Mouse (Mus musculus): ENCODE measurements around the gene Olfr895. TPM values are rescaled to one million over a fixed set of nuclear protein-coding genes. Genes with fewer than 3 reads are reported as not detected.

Gene Olfr895
- polyA plus RNA-seq (2016; fragmentation: Nextera tagmentation; extraction: Ambion mirVana): not detected in 2 replicates

DNA sequence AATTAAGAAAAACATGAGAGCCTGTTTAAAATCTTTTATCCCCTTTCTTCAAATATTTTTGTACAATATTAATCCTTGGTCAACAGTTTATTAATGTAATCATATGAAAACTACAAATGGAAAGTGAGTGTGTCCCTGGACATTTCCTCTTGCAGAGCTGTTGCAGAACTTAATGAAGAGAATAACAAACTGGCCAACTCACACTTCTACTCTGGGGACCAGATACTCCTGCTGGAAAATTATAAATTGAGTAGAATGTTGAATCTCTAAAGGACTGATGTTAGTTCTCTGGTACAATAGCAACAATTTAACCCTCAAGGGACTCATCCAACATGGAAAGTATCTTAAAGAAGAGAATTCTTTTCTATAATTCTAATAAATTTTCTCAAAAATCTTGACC is at the start of gene Olfr895:
Gene Olfr895 (plus strand): TSS at position 301 of the 400 bp plus-strand sequence.
- Histone ChIP-seq H3K36me3 (no peaks in the 10 kb centered on the region), H3K4me2 (no peak within 1 kb of the TSS), H3K27ac (no peak within 1 kb of the TSS), H3K9ac (replicated peaks) (no peak within 1 kb of the TSS), H3K4me1 (replicated peaks) (no peaks in the 10 kb centered on the region), H3K9me3 (no peaks in the 10 kb centered on the region), H3K27me3 (no peaks in the 10 kb centered on the region), H3K4me3 (replicated peaks) (no peak within 1 kb of the TSS)
- no peak for ATAC-seq (ENCODE audit: insufficient number of reproducible peaks, insufficient read depth, low FRiP score, low TSS enrichment, low read depth)

DNA sequence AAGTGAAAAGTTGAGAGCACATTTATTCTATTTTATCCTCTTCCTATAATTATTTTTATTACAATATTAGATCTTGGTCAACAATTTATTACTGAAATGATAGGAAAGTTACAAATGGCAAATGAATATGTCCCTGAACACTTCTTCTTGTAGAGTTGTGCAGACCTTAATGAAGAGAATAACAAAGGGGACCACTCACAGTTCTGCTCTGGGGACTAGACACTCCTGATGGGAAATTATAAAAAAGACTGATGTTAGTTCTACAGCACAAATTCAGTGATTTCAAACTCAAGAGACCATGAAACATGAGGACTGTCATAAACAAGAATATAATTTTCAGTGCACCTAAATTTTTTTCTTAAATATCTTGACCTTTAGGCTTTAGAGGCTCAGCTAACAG is 15.2 kb upstream of the Olfr895 start, which contains the start of gene Olfr143:
Gene Olfr143 (plus strand): TSS at position 301 of the 400 bp plus-strand sequence.
- no peak within 1 kb of the TSS for H3K27ac ChIP-seq
- no peak within 1 kb of the TSS for H3K4me2 ChIP-seq
- H3K9ac ChIP-seq (replicated peaks): no peak within 1 kb of the TSS
- ATAC-seq (ENCODE audit: insufficient number of reproducible peaks, insufficient read depth, low FRiP score, low TSS enrichment, low read depth): no peak
- no peaks in the 10 kb centered on the region for H3K9me3 ChIP-seq
- H3K4me3 ChIP-seq (replicated peaks): no peak within 1 kb of the TSS
- no peaks in the 10 kb centered on the region for H3K36me3 ChIP-seq
- no peaks in the 10 kb centered on the region for H3K4me1 ChIP-seq (replicated peaks)
- no peaks in the 10 kb centered on the region for H3K27me3 ChIP-seq

DNA sequence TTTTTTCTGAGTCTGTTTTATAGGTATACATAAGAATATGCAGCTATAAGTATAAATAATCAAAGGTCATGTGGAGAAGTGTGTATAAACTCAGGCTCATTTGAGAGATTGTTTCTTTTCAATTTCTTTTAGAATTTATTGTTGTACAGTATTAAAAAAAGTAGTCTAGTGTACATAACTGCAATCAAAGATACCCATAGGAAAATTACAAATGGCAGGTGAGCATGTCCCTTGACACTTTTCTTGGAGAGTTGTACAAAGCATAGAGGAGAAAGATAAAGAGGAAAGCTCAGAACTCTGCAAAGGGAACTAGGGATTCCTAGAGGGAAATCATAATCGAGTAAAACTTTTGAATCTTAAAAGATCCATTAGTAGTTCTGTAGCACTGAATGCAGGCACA is 23.2 kb downstream of the Olfr895 start, which contains the start of gene Olfr896-ps1:
Gene Olfr896-ps1 (plus strand): TSS at position 301 of the 400 bp plus-strand sequence.
- no peaks in the 10 kb centered on the region for H3K36me3 ChIP-seq
- no peak within 1 kb of the TSS for H3K4me3 ChIP-seq (replicated peaks)
- H3K4me1 ChIP-seq (replicated peaks): no peaks in the 10 kb centered on the region
- 90% methylated on average over 1 of the region's 1 CpGs for WGBS
- no peak within 1 kb of the TSS for H3K27ac ChIP-seq
- no peak within 1 kb of the TSS for H3K9ac ChIP-seq (replicated peaks)
- H3K9me3 ChIP-seq: no peaks in the 10 kb centered on the region
- H3K4me2 ChIP-seq: no peak within 1 kb of the TSS
- ATAC-seq (ENCODE audit: insufficient number of reproducible peaks, insufficient read depth, low FRiP score, low TSS enrichment, low read depth): no peak
- H3K27me3 ChIP-seq: no peaks in the 10 kb centered on the region

Other genes starting within 250 kb of the Olfr895 start
- gene Olfr883, start 242.0 kb upstream of the Olfr895 start, polyA plus RNA-seq (2016; fragmentation: Nextera tagmentation; extraction: Ambion mirVana): not detected in 2 replicates
- gene Olfr884, start 221.3 kb upstream of the Olfr895 start, polyA plus RNA-seq (2016; fragmentation: Nextera tagmentation; extraction: Ambion mirVana): not detected in 2 replicates
- not detected in 2 replicates for gene Olfr885, start 206.5 kb upstream of the Olfr895 start, polyA plus RNA-seq (2016; fragmentation: Nextera tagmentation; extraction: Ambion mirVana)
- gene Olfr887, start 183.8 kb upstream of the Olfr895 start, polyA plus RNA-seq (2016; fragmentation: Nextera tagmentation; extraction: Ambion mirVana): not detected in 2 replicates
- gene Olfr888, start 159.7 kb upstream of the Olfr895 start, polyA plus RNA-seq (2016; fragmentation: Nextera tagmentation; extraction: Ambion mirVana): not detected in 2 replicates
- 0.04 TPM in 1 of 2 replicates, not detected in the other for gene Olfr889, start 152.7 kb upstream of the Olfr895 start, polyA plus RNA-seq (2016; fragmentation: Nextera tagmentation; extraction: Ambion mirVana)
- gene Olfr890, start 125.3 kb upstream of the Olfr895 start, polyA plus RNA-seq (2016; fragmentation: Nextera tagmentation; extraction: Ambion mirVana): not detected in 2 replicates
- not detected in 2 replicates for gene Olfr891, start 87.0 kb upstream of the Olfr895 start, polyA plus RNA-seq (2016; fragmentation: Nextera tagmentation; extraction: Ambion mirVana)
- not detected in 2 replicates for gene Olfr893, start 59.5 kb upstream of the Olfr895 start, polyA plus RNA-seq (2016; fragmentation: Nextera tagmentation; extraction: Ambion mirVana)
- not detected in 2 replicates for gene Olfr894, start 49.8 kb upstream of the Olfr895 start, polyA plus RNA-seq (2016; fragmentation: Nextera tagmentation; extraction: Ambion mirVana)
- not detected in 2 replicates for gene Olfr143, start 15.1 kb upstream of the Olfr895 start, polyA plus RNA-seq (2016; fragmentation: Nextera tagmentation; extraction: Ambion mirVana)
- not detected in 2 replicates for gene Olfr896-ps1, start 23.3 kb downstream of the Olfr895 start, polyA plus RNA-seq (2016; fragmentation: Nextera tagmentation; extraction: Ambion mirVana)
- not detected in 2 replicates for gene Olfr25, start 61.2 kb downstream of the Olfr895 start, polyA plus RNA-seq (2016; fragmentation: Nextera tagmentation; extraction: Ambion mirVana)
- gene Olfr898, start 80.6 kb downstream of the Olfr895 start, polyA plus RNA-seq (2016; fragmentation: Nextera tagmentation; extraction: Ambion mirVana): not detected in 2 replicates
- gene Olfr250, start 99.0 kb downstream of the Olfr895 start, polyA plus RNA-seq (2016; fragmentation: Nextera tagmentation; extraction: Ambion mirVana): not detected in 2 replicates
- gene Olfr251, start 109.2 kb downstream of the Olfr895 start, polyA plus RNA-seq (2016; fragmentation: Nextera tagmentation; extraction: Ambion mirVana): not detected in 2 replicates
- gene Olfr147, start 133.8 kb downstream of the Olfr895 start, polyA plus RNA-seq (2016; fragmentation: Nextera tagmentation; extraction: Ambion mirVana): not detected in 2 replicates
- gene Olfr901, start 161.6 kb downstream of the Olfr895 start, polyA plus RNA-seq (2016; fragmentation: Nextera tagmentation; extraction: Ambion mirVana): not detected in 2 replicates
- gene Olfr902, start 179.8 kb downstream of the Olfr895 start, polyA plus RNA-seq (2016; fragmentation: Nextera tagmentation; extraction: Ambion mirVana): not detected in 2 replicates
- not detected in 2 replicates for gene Olfr904, start 195.3 kb downstream of the Olfr895 start, polyA plus RNA-seq (2016; fragmentation: Nextera tagmentation; extraction: Ambion mirVana)
- gene Olfr905, start 203.3 kb downstream of the Olfr895 start, polyA plus RNA-seq (2016; fragmentation: Nextera tagmentation; extraction: Ambion mirVana): not detected in 2 replicates
- not detected in 2 replicates for gene Olfr906, start 219.2 kb downstream of the Olfr895 start, polyA plus RNA-seq (2016; fragmentation: Nextera tagmentation; extraction: Ambion mirVana)
- gene Olfr907, start 227.9 kb downstream of the Olfr895 start, polyA plus RNA-seq (2016; fragmentation: Nextera tagmentation; extraction: Ambion mirVana): not detected in 2 replicates

Data from limb, embryonic 12.5 days (tissue).